Mouse (Mus musculus): ENCODE measurements around the gene Zfp697. TPM values are rescaled to one million over a fixed set of nuclear protein-coding genes. Genes with fewer than 3 reads are reported as not detected.
"Not testable (repeated sequence)": the region's sequence is repeated elsewhere in the genome, so short reads cannot be mapped to it uniquely, and the experiment has no call there.

The Zfp697 gene
- 20.6 and 21.5 TPM in 2 replicates for polyA plus RNA-seq (2014; fragmentation: Nextera tagmentation; extraction: Ambion mirVana)

GRCm38 (mm10) chr3:98382246-98382939, at the start of gene Zfp697:
Gene Zfp697 (plus strand): TSS chr3:98382461.
- Histone ChIP-seq H3K27me3 (ENCODE audit: control insufficient read depth, insufficient read depth, low read length) (no peaks in the 10 kb centered on the region), H3K9ac (peak within 1 kb of the TSS; percentile 74), H3K4me2 (replicated peaks) (peak within 1 kb of the TSS; percentile 84), H3K27ac (peak within 1 kb of the TSS; percentile 84), H3K9me3 (ENCODE audit: control insufficient read depth, low read length) (no peaks in the 10 kb centered on the region), H3K4me1 (replicated peaks; ENCODE audit: control insufficient read depth, insufficient read depth, low read length) (peaks cover 25% of the 10 kb centered on the region), H3K36me3 (replicated peaks; ENCODE audit: control insufficient read depth, insufficient read depth) (no peaks in the 10 kb centered on the region), H3K4me3 (replicated peaks; ENCODE audit: low read length) (peak within 1 kb of the TSS; percentile 52)
- peak; percentile 95 for ATAC-seq (ENCODE audit: low FRiP score)
- DNase-seq (ENCODE audit: low spot score): peak; percentile 78
- WGBS: under 1% methylated on average over 42 of the region's 42 CpGs

- Histone ChIP-seq H3K4me2 (replicated peaks) (no peak overlapping the region), H3K4me3 (replicated peaks; ENCODE audit: low read length) (no peak overlapping the region), H3K9me3 (ENCODE audit: control insufficient read depth, low read length) (no peaks in the 10 kb centered on the region), H3K27me3 (ENCODE audit: control insufficient read depth, insufficient read depth, low read length) (no peaks in the 10 kb centered on the region), H3K9ac (no peak overlapping the region), H3K27ac (no peak overlapping the region), H3K36me3 (replicated peaks; ENCODE audit: control insufficient read depth, insufficient read depth) (no peaks in the 10 kb centered on the region), H3K4me1 (replicated peaks; ENCODE audit: control insufficient read depth, insufficient read depth, low read length) (peaks cover 34% of the 10 kb centered on the region)
- no peak for ATAC-seq (ENCODE audit: low FRiP score)
- WGBS: 87% methylated on average over 2 of the region's 2 CpGs
- DNase-seq (ENCODE audit: low spot score): no peak
These were observed 48.3 kb upstream of the Zfp697 start for GRCm38 (mm10) chr3:98334010-98334409.

GRCm38 (mm10) chr3:98335331-98335730, 46.9 kb upstream of the Zfp697 start:
- Histone ChIP-seq H3K9me3 (ENCODE audit: control insufficient read depth, low read length) (no peaks in the 10 kb centered on the region), H3K9ac (no peak overlapping the region), H3K4me3 (replicated peaks; ENCODE audit: low read length) (no peak overlapping the region), H3K36me3 (replicated peaks; ENCODE audit: control insufficient read depth, insufficient read depth) (no peaks in the 10 kb centered on the region), H3K4me2 (replicated peaks) (0 out of 2 replicates have a peak overlapping the region, but pooled peaks have one; percentile 100), H3K27ac (no peak overlapping the region), H3K4me1 (replicated peaks; ENCODE audit: control insufficient read depth, insufficient read depth, low read length) (peaks cover 39% of the 10 kb centered on the region), H3K27me3 (ENCODE audit: control insufficient read depth, insufficient read depth, low read length) (no peaks in the 10 kb centered on the region)
- DNase-seq (ENCODE audit: low spot score) (no peak), ATAC-seq (ENCODE audit: low FRiP score) (no peak)

GRCm38 (mm10) chr3:98335886-98336285, 46.4 kb upstream of the Zfp697 start:
- Histone ChIP-seq H3K9me3 (ENCODE audit: control insufficient read depth, low read length) (no peaks in the 10 kb centered on the region), H3K4me3 (replicated peaks; ENCODE audit: low read length) (no peak overlapping the region), H3K27me3 (ENCODE audit: control insufficient read depth, insufficient read depth, low read length) (no peaks in the 10 kb centered on the region), H3K9ac (no peak overlapping the region), H3K4me1 (replicated peaks; ENCODE audit: control insufficient read depth, insufficient read depth, low read length) (peaks cover 39% of the 10 kb centered on the region), H3K4me2 (replicated peaks) (peak overlapping the region; percentile 100; the same call in 1 of the 2 replicates), H3K27ac (no peak overlapping the region), H3K36me3 (replicated peaks; ENCODE audit: control insufficient read depth, insufficient read depth) (no peaks in the 10 kb centered on the region)
- DNase-seq (ENCODE audit: low spot score) (no peak), ATAC-seq (ENCODE audit: low FRiP score) (no peak)
- WGBS: 70% methylated on average over 7 of the region's 7 CpGs

GRCm38 (mm10) chr3:98336661-98337654, 45.3 kb upstream of the Zfp697 start:
- 53% methylated on average over 22 of the region's 22 CpGs for WGBS
- peak overlapping the region; percentile 63; the same call in 1 of the 2 replicates for H3K4me3 ChIP-seq (replicated peaks; ENCODE audit: low read length)
- ATAC-seq (ENCODE audit: low FRiP score) (peak; percentile 32), DNase-seq (ENCODE audit: low spot score) (peak; percentile 69)
- no peaks in the 10 kb centered on the region for H3K9me3 ChIP-seq (ENCODE audit: control insufficient read depth, low read length)
- peak overlapping the region; percentile 13; the same call in 1 of the 2 replicates for H3K9ac ChIP-seq
- no peaks in the 10 kb centered on the region for H3K36me3 ChIP-seq (replicated peaks; ENCODE audit: control insufficient read depth, insufficient read depth)
- no peaks in the 10 kb centered on the region for H3K27me3 ChIP-seq (ENCODE audit: control insufficient read depth, insufficient read depth, low read length)
- peak overlapping the region; percentile 100 for H3K4me2 ChIP-seq (replicated peaks)
- peaks cover 39% of the 10 kb centered on the region for H3K4me1 ChIP-seq (replicated peaks; ENCODE audit: control insufficient read depth, insufficient read depth, low read length)
- H3K27ac ChIP-seq: peak overlapping the region; percentile 34; the same call in 1 of the 2 replicates

GRCm38 (mm10) chr3:98338584-98339041, 43.6 kb upstream of the Zfp697 start:
- peak overlapping the region; percentile 63 for H3K4me3 ChIP-seq (replicated peaks; ENCODE audit: low read length)
- peak; percentile 56; the same call in 1 of the 2 replicates for ATAC-seq (ENCODE audit: low FRiP score)
- H3K4me1 ChIP-seq (replicated peaks; ENCODE audit: control insufficient read depth, insufficient read depth, low read length): peaks cover 39% of the 10 kb centered on the region
- H3K27me3 ChIP-seq (ENCODE audit: control insufficient read depth, insufficient read depth, low read length): no peaks in the 10 kb centered on the region
- peak overlapping the region; percentile 67 for H3K9ac ChIP-seq
- WGBS: 3% methylated on average over 15 of the region's 15 CpGs
- peak; percentile 35 for DNase-seq (ENCODE audit: low spot score)
- peak overlapping the region; percentile 38; the same call in 1 of the 2 replicates for H3K27ac ChIP-seq
- no peaks in the 10 kb centered on the region for H3K9me3 ChIP-seq (ENCODE audit: control insufficient read depth, low read length)
- peak overlapping the region; percentile 100 for H3K4me2 ChIP-seq (replicated peaks)
- no peaks in the 10 kb centered on the region for H3K36me3 ChIP-seq (replicated peaks; ENCODE audit: control insufficient read depth, insufficient read depth)

- H3K27me3 ChIP-seq (ENCODE audit: control insufficient read depth, insufficient read depth, low read length): no peaks in the 10 kb centered on the region
- 1% methylated on average over 46 of the region's 46 CpGs for WGBS
- H3K4me3 ChIP-seq (replicated peaks; ENCODE audit: low read length): peak overlapping the region; percentile 63
- DNase-seq (ENCODE audit: low spot score) (peak; percentile 35), ATAC-seq (ENCODE audit: low FRiP score) (peak; percentile 44)
- H3K9me3 ChIP-seq (ENCODE audit: control insufficient read depth, low read length): no peaks in the 10 kb centered on the region
- H3K9ac ChIP-seq: peak overlapping the region; percentile 67
- peak overlapping the region; percentile 100 for H3K4me2 ChIP-seq (replicated peaks)
- H3K36me3 ChIP-seq (replicated peaks; ENCODE audit: control insufficient read depth, insufficient read depth): no peaks in the 10 kb centered on the region
- H3K4me1 ChIP-seq (replicated peaks; ENCODE audit: control insufficient read depth, insufficient read depth, low read length): peaks cover 39% of the 10 kb centered on the region
- H3K27ac ChIP-seq: peak overlapping the region; percentile 38; the same call in 1 of the 2 replicates
These were observed 43.1 kb upstream of the Zfp697 start for GRCm38 (mm10) chr3:98339097-98339705.

GRCm38 (mm10) chr3:98339706-98340109, 42.6 kb upstream of the Zfp697 start, which contains the start of gene Phgdh:
Gene Phgdh (minus strand): TSS chr3:98339990.
- H3K9me3 ChIP-seq (ENCODE audit: control insufficient read depth, low read length); H3K36me3 ChIP-seq (replicated peaks; ENCODE audit: control insufficient read depth, insufficient read depth); H3K27me3 ChIP-seq (ENCODE audit: control insufficient read depth, insufficient read depth, low read length): not testable (repeated sequence)
- H3K4me3 ChIP-seq (replicated peaks; ENCODE audit: low read length): peak within 1 kb of the TSS; percentile 63
- ATAC-seq (ENCODE audit: low FRiP score) (peak; percentile 72), DNase-seq (ENCODE audit: low spot score) (peak; percentile 67)
- WGBS: under 1% methylated on average over 10 of the region's 10 CpGs
- H3K4me2 ChIP-seq (replicated peaks): peak within 1 kb of the TSS; percentile 100
- peaks cover 39% of the 10 kb centered on the region for H3K4me1 ChIP-seq (replicated peaks; ENCODE audit: control insufficient read depth, insufficient read depth, low read length)
- peak within 1 kb of the TSS; percentile 38; the same call in 1 of the 2 replicates for H3K27ac ChIP-seq
- peak within 1 kb of the TSS; percentile 67 for H3K9ac ChIP-seq

Measured in hindbrain, embryonic 14.5 days (tissue).